In the genomic region with DNA sequence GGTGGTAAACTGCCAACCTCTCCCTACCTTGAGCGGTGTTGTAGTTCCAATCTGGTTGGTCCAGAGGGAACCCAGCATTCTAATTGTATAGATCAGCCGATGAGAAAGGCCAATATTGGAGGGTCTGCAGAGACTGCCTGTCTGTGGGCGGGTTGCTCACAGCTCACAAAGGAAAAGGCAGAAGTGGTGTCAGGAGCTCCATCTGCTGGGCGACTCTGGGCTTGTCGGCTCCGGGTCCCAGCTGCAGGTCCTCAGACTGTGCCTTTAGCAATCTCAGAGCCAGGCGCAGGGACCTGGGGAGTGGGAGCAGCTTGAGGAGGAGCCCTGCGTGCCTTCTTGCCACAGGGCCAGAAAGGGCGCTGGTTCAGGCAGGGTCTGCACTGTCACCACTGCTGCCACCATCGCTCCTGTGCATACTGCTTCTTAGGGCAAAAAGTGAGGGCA, we compare ENCODE assay signal across 1 mouse cellular context.
A peak's percentile ranks its signal among the peaks of the same experiment; 100 is the strongest.
TF ChIP-seq lines count a peak whose summit lies in the region.

No protein-coding gene starts in this region.

TF ChIP-seq in MEL, 35 proteins besides CTCF, POLR2A, EP300 and RAD21:
- TF ChIP-seq NRF1 (IDR thresholded peaks at IDR 0.05; ENCODE audit: insufficient read depth, low read depth, low read length, poor library complexity, severe bottlenecking) (no peak), MAZ (IDR thresholded peaks at IDR 0.05; ENCODE audit: low read depth, low read length) (no peak), ZC3H11A (IDR thresholded peaks at IDR 0.05; ENCODE audit: low read depth, low read length) (peak; percentile 39), POLR2AphosphoS2 (IDR thresholded peaks at IDR 0.05; ENCODE audit: low read length) (no peak), HCFC1 (IDR thresholded peaks at IDR 0.05; ENCODE audit: low read depth, low read length) (no peak), SMC3 (IDR thresholded peaks at IDR 0.05; ENCODE audit: low read depth, low read length) (peak; percentile 74)
